Mouse (Mus musculus) cerebellum, adult 8-10 months (tissue): ENCODE data around the gene Shroom1.

Experiments used
- DNase-seq: peaks from one replicate; pipeline ENCODE4 v3.0.0; 2022

Shroom1 gene

DNA sequence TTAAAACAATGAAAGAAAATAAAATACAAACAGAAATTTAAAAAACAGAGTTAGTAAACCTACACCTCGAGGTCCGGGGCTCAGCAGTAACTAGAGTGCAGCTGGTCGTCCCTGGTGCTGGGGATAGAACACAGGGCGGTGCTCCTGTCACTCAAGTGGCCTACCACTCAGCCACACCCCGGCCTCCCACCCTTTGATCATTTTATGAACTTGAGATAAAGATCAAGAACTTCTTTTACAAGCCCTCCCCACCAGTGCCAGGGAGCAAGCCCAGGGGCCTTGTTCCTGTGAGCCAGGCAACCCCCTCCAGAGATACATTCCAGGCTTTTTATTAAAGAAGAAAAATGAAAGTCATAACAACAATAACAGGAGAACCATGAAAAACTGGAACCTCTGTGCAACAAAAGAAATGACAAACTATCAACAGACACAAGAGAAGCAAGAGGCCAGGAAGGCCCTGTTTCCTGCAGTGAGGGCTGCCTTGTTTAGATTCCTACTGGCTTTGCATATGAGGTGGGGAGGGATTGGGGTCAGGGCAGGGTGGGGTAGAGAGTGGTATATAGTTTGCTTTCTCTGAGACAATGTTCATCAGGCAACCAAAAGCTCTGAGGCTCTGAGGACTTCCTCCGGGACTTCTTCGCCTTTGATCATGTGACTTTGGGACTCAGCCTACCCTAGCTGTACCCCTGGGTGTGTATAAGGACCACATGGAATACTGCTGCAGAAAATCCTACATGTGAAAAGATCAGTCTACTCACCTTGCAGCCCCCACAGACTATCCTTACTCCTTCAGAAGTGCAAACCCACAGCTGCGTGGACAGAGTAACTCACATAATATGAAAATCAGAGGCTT is 60.0 kb downstream of the Shroom1 start:
- no peak for DNase-seq
